Mouse (Mus musculus) testis, adult 2 months (tissue): ENCODE results near the gene Rcan3. TPM values are rescaled to one million over a fixed set of nuclear protein-coding genes. Genes with fewer than 3 reads are reported as not detected.

ENCODE experiments used
- H3K27ac ChIP-seq: fragments of 200-500 bp; 2 replicates; pipeline ENCODE4 v1.5.1; 2012; ENCODE audit warnings: low read depth, low read length; ENCODE audit not compliant: control insufficient read depth, insufficient read depth
- H3K27me3 ChIP-seq: fragments of 200-500 bp; 2 replicates; pipeline ENCODE4 v1.6.1; 2012; ENCODE audit warnings: mild to moderate bottlenecking, low read length, moderate library complexity; ENCODE audit not compliant: control insufficient read depth, insufficient read depth
- H3K36me3 ChIP-seq: fragments of 200-500 bp; 2 replicates; pipeline ENCODE4 v1.6.1; 2012; ENCODE audit warnings: mild to moderate bottlenecking, low read length; ENCODE audit not compliant: control insufficient read depth, insufficient read depth
- H3K4me1 ChIP-seq: fragments of 200-500 bp; 2 replicates; pipeline ENCODE4 v1.6.1; 2012; ENCODE audit warnings: low read length; ENCODE audit not compliant: control insufficient read depth, insufficient read depth
- H3K4me3 ChIP-seq: fragments of 200-500 bp; 2 replicates; pipeline ENCODE4 v1.5.1; 2012; ENCODE audit warnings: low read depth, mild to moderate bottlenecking, low read length, moderate library complexity, mixed read lengths; ENCODE audit not compliant: control insufficient read depth
- CTCF ChIP-seq: fragments of 200-500 bp; IDR thresholded peaks from 2 replicates; pipeline ENCODE4 v1.5.1; 2012; ENCODE audit warnings: low read depth, mild to moderate bottlenecking, inconsistent platforms, low read length, moderate library complexity; ENCODE audit not compliant: control insufficient read depth, insufficient read depth, insufficient replicate concordance
- POLR2A ChIP-seq: fragments of 200-500 bp; IDR thresholded peaks from 2 replicates; pipeline ENCODE4 v1.6.1; 2012; ENCODE audit warnings: low read depth, mild to moderate bottlenecking, inconsistent platforms, low read length, moderate library complexity; ENCODE audit not compliant: control insufficient read depth
- polyA plus RNA-seq: library from polyadenylated mRNA; depleted of rRNA; stranded (reverse); fragments of >200 nt; gene quantifications from 2 replicates; pipeline ENCODE4 v1.2.3, GENCODE M21; 2012; rRNA removed

Gene Rcan3
- polyA plus RNA-seq, 1 experiment, result 3.0 TPM

DNA sequence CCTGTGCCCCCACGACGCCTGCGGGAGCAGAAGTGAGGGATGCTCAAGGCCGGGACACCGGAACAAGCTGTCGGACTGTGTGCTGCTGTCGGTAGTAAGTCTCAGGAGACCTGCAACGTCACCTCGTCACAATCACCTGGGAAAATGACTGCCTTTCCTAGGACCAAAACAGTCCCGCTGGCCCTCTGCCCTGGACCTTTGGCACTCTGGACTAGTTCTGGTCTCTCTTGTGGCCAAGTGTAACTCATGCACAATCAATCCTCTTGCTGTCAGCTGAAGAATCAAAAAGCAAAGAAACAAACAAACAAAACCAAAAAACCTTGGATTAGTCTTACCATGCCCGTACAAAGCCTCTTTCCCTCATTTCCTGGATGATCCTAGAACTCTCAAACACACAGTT lies 56.4 kb downstream of the Rcan3 start:
- H3K27ac ChIP-seq, result no peak overlapping the region
- TF ChIP-seq CTCF, result no peak
- no peak for TF ChIP-seq POLR2A
- no peaks in the 10 kb centered on the region for H3K36me3 ChIP-seq
- no peaks in the 10 kb centered on the region for H3K27me3 ChIP-seq
- no peak overlapping the region for H3K4me3 ChIP-seq
- no peaks in the 10 kb centered on the region for H3K4me1 ChIP-seq

DNA sequence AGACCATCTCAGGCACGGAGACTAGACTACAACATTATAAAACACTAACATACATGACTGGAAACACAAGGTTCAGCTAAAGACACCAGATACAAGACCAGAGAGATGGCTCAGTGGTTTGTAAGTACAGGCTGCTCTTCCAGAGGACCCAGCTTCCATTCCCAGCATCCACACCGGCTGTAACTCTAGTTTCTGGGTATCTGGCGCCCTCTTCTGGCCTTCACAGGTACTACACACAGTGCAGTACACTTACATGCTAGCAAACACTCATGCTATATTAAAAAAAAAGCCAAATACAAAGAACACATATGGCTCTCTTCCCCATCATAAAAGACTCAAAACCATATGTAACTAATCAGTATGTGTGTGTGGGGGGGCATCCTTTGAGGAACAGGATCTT lies 58.2 kb downstream of the Rcan3 start:
- Histone ChIP-seq H3K4me3 (no peak overlapping the region), H3K27me3 (no peaks in the 10 kb centered on the region), H3K36me3 (no peaks in the 10 kb centered on the region), H3K4me1 (no peaks in the 10 kb centered on the region), H3K27ac (no peak overlapping the region)
- TF ChIP-seq POLR2A (no peak), CTCF (peak; percentile 80; the same call in 1 of the 2 replicates)

DNA sequence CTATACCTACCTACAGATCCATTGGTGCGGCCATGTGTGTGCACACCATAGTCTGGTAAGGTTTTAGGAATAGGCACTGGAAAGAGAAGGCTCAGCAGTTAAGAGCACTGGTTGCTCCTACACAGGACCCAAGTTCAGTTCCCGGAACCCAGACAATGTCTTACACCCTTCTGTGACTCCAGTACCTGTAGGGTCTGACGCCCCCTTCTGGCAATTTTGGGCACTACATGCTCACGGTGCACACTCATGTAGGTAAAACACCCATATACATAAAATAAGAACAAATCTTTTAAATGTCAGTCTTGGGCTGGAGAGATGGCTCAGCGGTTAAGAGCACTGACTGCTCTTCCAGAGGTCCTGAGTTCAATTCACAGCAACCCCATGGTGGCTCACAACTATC lies 60.4 kb downstream of the Rcan3 start:
- no peak overlapping the region for H3K27ac ChIP-seq
- TF ChIP-seq CTCF (peak; percentile 53; the same call in 1 of the 2 replicates), POLR2A (no peak)
- H3K36me3 ChIP-seq, result no peaks in the 10 kb centered on the region
- no peaks in the 10 kb centered on the region for H3K4me1 ChIP-seq
- H3K4me3 ChIP-seq, result no peak overlapping the region
- no peaks in the 10 kb centered on the region for H3K27me3 ChIP-seq

DNA sequence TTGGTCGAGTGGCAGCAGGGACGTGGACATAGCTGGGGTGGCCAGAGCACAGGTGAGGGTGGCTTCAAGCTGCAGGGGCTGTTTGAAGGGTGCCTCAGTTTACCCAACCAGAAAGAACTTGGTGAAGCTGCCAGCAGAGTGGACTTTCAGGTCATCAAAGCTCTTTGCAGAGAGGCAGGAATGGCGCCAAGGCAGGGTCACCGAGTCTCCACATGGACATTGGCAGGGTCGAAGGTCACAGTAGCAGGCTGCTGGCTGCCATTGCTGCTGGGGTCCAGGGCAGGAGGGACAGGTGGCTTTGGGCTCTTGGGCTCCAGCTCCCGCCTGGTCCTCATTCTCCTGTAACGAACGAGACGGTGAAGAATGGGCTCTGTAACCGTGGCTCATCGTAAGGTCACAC lies 63.3 kb downstream of the Rcan3 start:
- H3K27ac ChIP-seq, result no peak overlapping the region
- no peaks in the 10 kb centered on the region for H3K36me3 ChIP-seq
- H3K4me1 ChIP-seq, result no peaks in the 10 kb centered on the region
- TF ChIP-seq CTCF, result no peak
- no peak for TF ChIP-seq POLR2A
- H3K27me3 ChIP-seq, result no peaks in the 10 kb centered on the region
- no peak overlapping the region for H3K4me3 ChIP-seq

DNA sequence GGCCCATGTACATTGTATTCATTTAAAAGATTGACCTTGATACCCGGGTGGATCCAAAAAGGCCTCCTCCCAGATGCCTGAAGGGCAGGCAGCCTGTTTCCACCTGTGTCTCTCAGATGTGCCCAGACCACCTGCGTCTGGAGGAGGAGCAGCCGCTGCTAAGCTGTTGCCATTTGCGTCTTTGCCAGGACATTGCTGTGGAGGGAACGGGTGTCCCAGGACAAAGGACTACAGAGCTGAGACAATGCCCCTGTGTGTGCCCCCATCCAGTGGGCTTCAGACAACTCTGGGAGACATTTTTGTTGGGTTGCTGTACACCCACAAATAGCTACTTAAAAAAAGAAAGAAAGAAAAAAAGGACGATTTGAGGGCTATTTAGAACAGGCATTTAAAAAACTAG lies 70.8 kb downstream of the Rcan3 start:
- Histone ChIP-seq H3K4me1 (no peaks in the 10 kb centered on the region), H3K27ac (no peak overlapping the region), H3K27me3 (no peaks in the 10 kb centered on the region), H3K36me3 (no peaks in the 10 kb centered on the region), H3K4me3 (no peak overlapping the region)
- no peak for TF ChIP-seq POLR2A

Other genes starting within 250 kb of the Rcan3 start
- 20.9 and 21.0 TPM in 2 replicates for gene Clic4, start 161.0 kb downstream of the Rcan3 start, polyA plus RNA-seq
- gene Srrm1, start 80.5 kb downstream of the Rcan3 start, polyA plus RNA-seq, result 23.5 and 25.7 TPM in 2 replicates
- gene Ncmap, start 35.6 kb downstream of the Rcan3 start, polyA plus RNA-seq, result 1.6 and 2.1 TPM in 2 replicates
- 119 and 126 TPM in 2 replicates for gene Stpg1, start 60.9 kb upstream of the Rcan3 start, polyA plus RNA-seq
- gene Nipal3, start 61.2 kb upstream of the Rcan3 start, polyA plus RNA-seq, result 4.2 and 4.6 TPM in 2 replicates
- gene Grhl3, start 139.8 kb upstream of the Rcan3 start, polyA plus RNA-seq, result 0.64 and 0.69 TPM in 2 replicates